Comparison of ENCODE assay signal across 8 mouse cellular contexts in genomic region chr10:77566651-77567050, GRCm38 (mm10). TPM values are rescaled to one million over a fixed set of nuclear protein-coding genes. Genes with fewer than 3 reads are reported as not detected.
DNase-seq lines count a peak whose midpoint lies in the region; ATAC-seq and TF ChIP-seq lines count a peak whose summit lies in the region.
"Had no signal": no experiment of that assay in that cellular context is flagged by ENCODE, and none has a peak within 500 bp of the region (broad histone marks: within the 10 kb centered on the region; RNA-seq: fewer than 3 reads in every experiment).

No protein-coding gene starts in this region.

- no peaks in the 10 kb centered on the region for H3K9me3 ChIP-seq in ES-Bruce4 (replicated peaks; ENCODE audit: control insufficient read depth, insufficient read depth, low read length, poor library complexity, severe bottlenecking)
- H3K9me3 ChIP-seq: limb, embryonic 13.5 days had no signal

- peak; percentile 62 for ATAC-seq in activated CD4-positive, CD25-positive, alpha-beta regulatory T cell, adult 4 months

- peak; percentile 97 for TF ChIP-seq CTCF in ES-Bruce4 (IDR thresholded peaks at IDR 0.05; ENCODE audit: low read depth, low read length)

- no peak overlapping the region for H3K27ac ChIP-seq in ES-Bruce4 (ENCODE audit: insufficient read depth, low read length)
- H3K27ac ChIP-seq: limb, embryonic 13.5 days had no signal

- no peaks in the 10 kb centered on the region for H3K36me3 ChIP-seq in ES-Bruce4 (ENCODE audit: control insufficient read depth, insufficient read depth, low read length, poor library complexity, severe bottlenecking)
- H3K36me3 ChIP-seq: limb, embryonic 13.5 days had no signal

- H3K4me3 ChIP-seq in ES-Bruce4 (ENCODE audit: low read depth, low read length), result no peak overlapping the region
- H3K4me3 ChIP-seq: limb, embryonic 13.5 days had no signal

- TF ChIP-seq POLR2A in ES-Bruce4 (IDR thresholded peaks at IDR 0.05; ENCODE audit: insufficient read depth, low read length), result no peak

- no peak for TF ChIP-seq EP300 in ES-Bruce4 (IDR thresholded peaks at IDR 0.05; ENCODE audit: insufficient read depth, low read depth, low read length)

- H3K27me3 ChIP-seq in ES-Bruce4 (ENCODE audit: control insufficient read depth, insufficient read depth, low read length, poor library complexity, severe bottlenecking), result no peaks in the 10 kb centered on the region
- H3K27me3 ChIP-seq: limb, embryonic 13.5 days had no signal

- DNase-seq in cerebellum, postnatal 36 days, result peak; percentile 85 to 92
- DNase-seq in heart, adult 8-10 months (ENCODE audit: low spot score), result peak; percentile 82
- DNase-seq in layer of hippocampus, adult 8-10 months (ENCODE audit: low spot score in 2 of 2), result peak; percentile 57 to 80
- peak; percentile 88 for DNase-seq in lung, postnatal 25 days (ENCODE audit: low spot score)
- peak; percentile 61 for DNase-seq in spleen, adult 12 weeks (ENCODE audit: low spot score)

- peaks cover 5% of the 10 kb centered on the region for H3K4me1 ChIP-seq in ES-Bruce4 (ENCODE audit: control insufficient read depth, insufficient read depth, low read length)

- H3K9ac ChIP-seq in ES-Bruce4 (ENCODE audit: low read depth, poor library complexity, severe bottlenecking), result no peak overlapping the region
- H3K9ac ChIP-seq: limb, embryonic 13.5 days had no signal

RNA-seq across cellular contexts. Expression of gene Pttg1ip, which starts 14.9 kb away (rescaled TPM):
- polyA plus RNA-seq in ES-Bruce4 (2011; ENCODE audit: insufficient read depth, insufficient read length, low read depth, missing spikeins), result 83.2 and 89.6 TPM in 2 replicates
- polyA plus RNA-seq in activated CD4-positive, CD25-positive, alpha-beta regulatory T cell, adult 4 months (2017; shearing (Covaris generic)), result 10 to 100 TPM; 85.6 to 92.6 TPM
- 100 to 1,000 TPM; 132 to 142 (median 134) TPM for total RNA-seq in heart, adult 8-10 months (2022)
- total RNA-seq in layer of hippocampus, adult 8-10 months (2022), result 10 to 100 TPM; 79.3 to 96.1 (median 86.9) TPM

RNA-seq across cellular contexts. Expression of gene Itgb2, which starts 36.6 kb away (rescaled TPM):
- polyA plus RNA-seq in ES-Bruce4 (2011; ENCODE audit: insufficient read depth, insufficient read length, low read depth, missing spikeins), result 0.61 and 0.82 TPM in 2 replicates
- 100 to 1,000 TPM; 375 to 386 TPM for polyA plus RNA-seq in activated CD4-positive, CD25-positive, alpha-beta regulatory T cell, adult 4 months (2017; shearing (Covaris generic))
- 10 to 100 TPM in 1 of 4 experiments, 1 to 10 TPM in 3; 3.3 to 25.5 (median 3.7) TPM for total RNA-seq in heart, adult 8-10 months (2022)
- 10 to 100 TPM in 2 of 4 experiments, 1 to 10 TPM in 2; 3.8 to 36.2 (median 15.3) TPM for total RNA-seq in layer of hippocampus, adult 8-10 months (2022)

RNA-seq across cellular contexts. Expression of gene Sumo3, which starts 39.2 kb away (rescaled TPM):
- polyA plus RNA-seq in ES-Bruce4 (2011; ENCODE audit: insufficient read depth, insufficient read length, low read depth, missing spikeins), result 218 and 242 TPM in 2 replicates
- polyA plus RNA-seq in activated CD4-positive, CD25-positive, alpha-beta regulatory T cell, adult 4 months (2017; shearing (Covaris generic)), result 10 to 100 TPM; 75.5 to 83.8 TPM
- total RNA-seq in heart, adult 8-10 months (2022), result 10 to 100 TPM; 59.3 to 76.7 (median 67.5) TPM
- 100 to 1,000 TPM; 144 to 152 (median 147) TPM for total RNA-seq in layer of hippocampus, adult 8-10 months (2022)

RNA-seq across cellular contexts. Expression of gene Gm49325, which starts 39.3 kb away (rescaled TPM):
- polyA plus RNA-seq in ES-Bruce4 (2011; ENCODE audit: insufficient read depth, insufficient read length, low read depth, missing spikeins), result 50.7 and 57.6 TPM in 2 replicates
- 1 to 10 TPM in 1 of 2 experiments, not detected in 1; 6.5 TPM for polyA plus RNA-seq in activated CD4-positive, CD25-positive, alpha-beta regulatory T cell, adult 4 months (2017; shearing (Covaris generic))
- total RNA-seq in heart, adult 8-10 months (2022), result 10 to 100 TPM in 3 of 4 experiments, 1 to 10 TPM in 1; 8.3 to 15.8 (median 13.9) TPM
- total RNA-seq in layer of hippocampus, adult 8-10 months (2022), result 10 to 100 TPM in 3 of 4 experiments, 1 to 10 TPM in 1; 7.6 to 33.3 (median 12.1) TPM

RNA-seq across cellular contexts. Expression of gene Fam207a, which starts 51.1 kb away (rescaled TPM):
- 23.2 and 24.3 TPM in 2 replicates for polyA plus RNA-seq in ES-Bruce4 (2011; ENCODE audit: insufficient read depth, insufficient read length, low read depth, missing spikeins)
- polyA plus RNA-seq in activated CD4-positive, CD25-positive, alpha-beta regulatory T cell, adult 4 months (2017; shearing (Covaris generic)), result 10 to 100 TPM; 15.2 to 15.3 TPM
- total RNA-seq in heart, adult 8-10 months (2022), result 10 to 100 TPM in 1 of 4 experiments, 1 to 10 TPM in 3; 8.0 to 12.4 (median 9.1) TPM
- 10 to 100 TPM; 30.5 to 39.0 (median 31.9) TPM for total RNA-seq in layer of hippocampus, adult 8-10 months (2022)
